Mouse (Mus musculus) mouse trophoblast stem cell (cell line): Measurements from ENCODE around the gene C1qc.

ENCODE experiments used
- in situ Hi-C, 2 experiments: fragments of 300-500 bp; cut with MseI, MboI; formaldehyde crosslinking; loops; 2 replicates in 1 of 2; 3 replicates in 1 of 2; pipeline ENCODE4 v1.15.1; 2025

The C1qc gene

DNA sequence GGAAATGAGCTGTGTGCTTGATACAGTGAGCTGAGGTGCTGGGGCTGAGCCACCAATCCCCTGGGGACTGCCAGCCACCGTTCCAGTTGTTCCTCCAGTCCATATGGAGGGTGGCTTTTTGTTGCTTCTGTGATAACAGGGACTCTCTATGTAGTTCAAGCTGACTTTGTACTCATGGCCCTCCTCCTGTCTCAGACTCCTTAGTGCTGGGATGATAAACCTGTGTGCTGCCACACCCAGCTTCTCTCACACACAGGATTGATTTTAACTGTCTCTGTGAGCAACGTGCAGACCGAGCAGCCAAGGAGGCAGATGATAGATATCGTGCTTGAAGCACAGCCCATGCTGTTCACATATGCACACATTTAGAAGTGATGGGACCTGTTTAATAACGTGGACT, 40.7 kb downstream of the C1qc start:
- in situ Hi-C loops, result no loop called here

DNA sequence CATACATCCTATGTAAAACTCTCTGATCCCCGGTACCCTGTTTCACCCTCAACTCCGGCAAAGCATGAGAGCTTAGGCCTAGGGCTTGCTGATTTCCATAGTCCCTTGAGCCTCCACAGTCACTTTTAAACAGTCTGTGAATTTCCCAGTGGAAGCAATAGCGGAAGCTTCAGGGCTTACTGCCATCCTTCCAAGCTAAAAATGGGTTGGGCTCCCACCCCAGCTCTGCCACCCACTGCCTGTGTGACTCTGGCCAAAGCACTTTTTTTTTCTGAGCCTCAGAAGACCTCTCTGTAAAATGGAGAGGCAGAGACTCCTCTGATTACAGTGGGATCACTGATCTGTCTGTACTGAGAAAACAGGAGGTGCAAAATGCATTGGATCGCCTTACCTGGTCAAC, 44.3 kb downstream of the C1qc start:
- in situ Hi-C loops, result loop anchor here in 1 of 2 experiments (10.0 kb wide), 1 partner anchor 174 kb away; no protein-coding TSS in a partner anchor

- in situ Hi-C loops, result loop anchor here in 1 of 2 experiments (10.0 kb wide), 1 partner anchor 172 kb away; no protein-coding TSS in a partner anchor
These were observed 45.7 kb downstream of the C1qc start for GRCm38 (mm10) chr4:136847166-136847565.

DNA sequence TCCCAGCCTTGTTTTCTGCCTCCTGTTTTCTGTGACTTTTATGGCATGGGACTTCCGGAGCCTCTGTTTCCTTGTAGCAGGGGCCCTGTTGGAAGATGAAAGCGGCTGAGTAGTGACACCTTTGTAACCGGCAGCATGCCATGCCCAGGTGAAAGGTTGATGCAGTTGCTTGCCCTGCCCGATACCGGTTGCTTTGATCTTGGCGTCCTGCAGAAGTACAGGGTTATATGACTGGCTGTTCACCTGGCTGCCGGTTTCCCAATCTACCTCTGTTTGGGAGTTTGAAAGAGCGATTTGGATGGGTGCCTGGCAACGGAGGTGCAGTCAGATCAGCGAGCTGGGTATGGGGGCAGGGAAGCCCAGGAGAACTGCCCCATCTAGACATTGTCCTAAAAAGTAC, 50.1 kb downstream of the C1qc start:
- in situ Hi-C loops, result loop anchor here (5.0 to 10.0 kb wide), 2 partner anchors 166 to 168 kb away; no protein-coding TSS in a partner anchor

- in situ Hi-C loops, result loop anchor here (5.0 to 10.0 kb wide), 2 partner anchors 165 to 167 kb away; no protein-coding TSS in a partner anchor
These were observed 50.8 kb downstream of the C1qc start for GRCm38 (mm10) chr4:136842033-136842432.

DNA sequence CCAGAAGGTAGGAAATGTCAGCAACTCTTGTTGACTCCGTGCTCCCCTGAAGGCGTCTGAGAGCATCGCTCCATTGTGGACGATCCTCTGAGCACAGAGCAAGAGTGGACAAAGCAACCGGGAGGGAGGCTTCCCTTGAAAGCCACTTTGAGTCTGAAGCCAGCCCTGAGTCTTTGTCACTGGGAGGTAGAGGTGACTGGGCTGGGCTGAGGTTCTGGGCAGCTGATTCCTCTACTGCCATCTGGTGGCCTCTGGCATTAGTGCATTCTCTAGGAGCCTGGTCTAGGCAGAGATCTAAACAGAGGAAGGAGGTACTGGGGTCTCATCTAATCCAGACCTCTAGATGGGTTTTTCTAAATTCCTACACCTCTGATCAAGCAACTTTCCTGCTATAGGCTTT, 51.8 kb downstream of the C1qc start:
- in situ Hi-C loops, result loop anchor here (5.0 to 10.0 kb wide), 2 partner anchors 164 to 166 kb away; no protein-coding TSS in a partner anchor
